Mouse (Mus musculus) bone marrow macrophage, adult 2 months (primary cell): ENCODE measurements around the gene Atp5j.

Source experiments
- CTCF ChIP-seq: IDR thresholded peaks from 2 replicates; pipeline ENCODE4 v1.5.1; 2012; ENCODE audit warnings: low read depth, mild to moderate bottlenecking, low read length, moderate library complexity
- POLR2A ChIP-seq: IDR thresholded peaks from 2 replicates; pipeline ENCODE4 v1.6.1; 2012; ENCODE audit warnings: mild to moderate bottlenecking, low read depth, low read length, borderline replicate concordance

DNA sequence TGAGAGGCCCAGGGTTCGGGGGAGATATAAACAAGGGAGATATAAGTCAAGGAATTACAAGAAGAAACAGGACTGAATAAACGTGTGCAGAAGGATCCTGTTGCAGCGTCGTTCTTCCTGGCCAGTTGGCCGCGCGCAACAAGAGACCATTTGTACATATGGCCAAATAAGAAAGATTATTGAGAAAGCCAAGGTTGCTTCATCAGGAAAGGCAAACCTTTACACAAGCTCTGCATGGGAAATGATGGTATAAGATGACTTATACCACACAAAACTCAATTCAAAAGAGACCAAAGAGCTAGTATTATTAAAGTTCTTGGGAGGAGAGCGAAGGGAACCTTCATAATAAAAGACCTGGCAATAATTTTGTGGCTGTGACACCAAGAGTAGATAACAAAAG lies 49.1 kb upstream of the Atp5j start:
- no peak for TF ChIP-seq CTCF
- TF ChIP-seq POLR2A, result no peak
